Mouse (Mus musculus) thymus, postnatal 36 days (tissue): Measurements from ENCODE around the gene Notch3.
"Not testable (repeated sequence)": the region's sequence is repeated elsewhere in the genome, so short reads cannot be mapped to it uniquely, and the experiment has no call there.

Experiments
- DNase-seq, 2 experiments: peaks; one replicate each; pipeline ENCODE4 v3.0.0; 2022; ENCODE audit warnings: mixed read lengths in 2 of 2

The Notch3 gene

GRCm38 (mm10) chr17:32117287-32117871, 49.3 kb downstream of the Notch3 start:
- no peak for DNase-seq

GRCm38 (mm10) chr17:32116586-32117286, 49.9 kb downstream of the Notch3 start:
- no peak for DNase-seq

- not testable (repeated sequence) for DNase-seq
These were observed 52.2 kb downstream of the Notch3 start for GRCm38 (mm10) chr17:32114486-32114885.

- peak; percentile 74 to 82 for DNase-seq
These were observed 52.9 kb downstream of the Notch3 start for GRCm38 (mm10) chr17:32113523-32114421.

- DNase-seq = no peak
These were observed 53.5 kb downstream of the Notch3 start for GRCm38 (mm10) chr17:32113255-32113522.

- DNase-seq = no peak
These were observed 54.0 kb downstream of the Notch3 start for GRCm38 (mm10) chr17:32112434-32113254.

- no peak for DNase-seq
These were observed 55.5 kb downstream of the Notch3 start for GRCm38 (mm10) chr17:32110980-32111780.

GRCm38 (mm10) chr17:32110424-32110823, 56.2 kb downstream of the Notch3 start:
- no peak for DNase-seq

GRCm38 (mm10) chr17:32109201-32109940, 57.3 kb downstream of the Notch3 start:
- DNase-seq = no peak

GRCm38 (mm10) chr17:32108320-32109011, 58.2 kb downstream of the Notch3 start:
- DNase-seq = not testable (repeated sequence)

GRCm38 (mm10) chr17:32107877-32108276, 58.8 kb downstream of the Notch3 start:
- DNase-seq = no peak

- no peak for DNase-seq
These were observed 60.3 kb downstream of the Notch3 start for GRCm38 (mm10) chr17:32106358-32106757.

GRCm38 (mm10) chr17:32103054-32103453, 63.6 kb downstream of the Notch3 start:
- no peak for DNase-seq

- peak; percentile 71 to 78 for DNase-seq
These were observed 66.6 kb downstream of the Notch3 start for GRCm38 (mm10) chr17:32099943-32100586.

- no peak for DNase-seq
These were observed 67.1 kb downstream of the Notch3 start for GRCm38 (mm10) chr17:32099574-32099942.

- DNase-seq = not testable (repeated sequence)
These were observed 67.7 kb downstream of the Notch3 start for GRCm38 (mm10) chr17:32098905-32099304.

- no peak for DNase-seq
These were observed 69.0 kb downstream of the Notch3 start for GRCm38 (mm10) chr17:32097676-32098075.

GRCm38 (mm10) chr17:32092895-32093294, 73.8 kb downstream of the Notch3 start:
- no peak for DNase-seq

- DNase-seq = no peak
These were observed 74.4 kb downstream of the Notch3 start for GRCm38 (mm10) chr17:32092241-32092619.
